Mouse (Mus musculus) ovary, postnatal 36 days (tissue): Measurements from ENCODE around the gene Tmem104.

Source experiments
- DNase-seq: peaks from one replicate; pipeline ENCODE4 v3.0.0; 2022; ENCODE audit warnings: low spot score, mixed read lengths

The Tmem104 gene

DNA sequence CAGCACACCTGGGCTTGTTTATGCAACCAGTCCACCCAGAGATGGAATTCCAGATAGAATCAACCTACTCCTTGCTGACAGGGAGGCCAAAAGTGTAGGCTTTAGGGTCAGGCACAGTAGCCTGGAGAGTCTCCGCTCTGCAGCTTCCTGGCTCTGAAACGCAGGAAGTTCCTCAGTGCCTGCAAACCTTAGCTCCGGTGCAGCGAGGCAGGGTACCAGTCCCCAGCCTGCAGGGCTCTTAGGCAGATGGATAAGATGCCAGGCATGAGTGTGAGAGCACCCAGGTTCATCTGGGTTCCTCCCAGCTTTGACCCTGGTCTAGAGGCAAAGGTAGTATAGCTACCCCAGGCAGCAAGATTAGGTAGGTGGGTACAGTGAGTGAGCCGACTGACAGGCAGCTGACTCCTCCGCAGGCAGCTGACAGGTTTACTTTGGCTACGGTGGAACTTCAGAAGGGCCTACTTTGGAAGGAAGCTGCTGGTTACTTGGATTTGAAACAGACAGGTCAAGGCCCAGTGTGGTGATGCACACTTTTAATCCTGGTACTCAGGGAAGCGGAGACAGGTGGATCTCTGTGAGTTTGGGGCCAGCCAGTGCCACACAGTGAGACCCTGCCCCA lies 19.5 kb upstream of the Tmem104 start:
- DNase-seq, result no peak

- no peak for DNase-seq
Observed at GRCm38 (mm10) chr11:115169430-115169829, 17.9 kb upstream of the Tmem104 start.

DNA sequence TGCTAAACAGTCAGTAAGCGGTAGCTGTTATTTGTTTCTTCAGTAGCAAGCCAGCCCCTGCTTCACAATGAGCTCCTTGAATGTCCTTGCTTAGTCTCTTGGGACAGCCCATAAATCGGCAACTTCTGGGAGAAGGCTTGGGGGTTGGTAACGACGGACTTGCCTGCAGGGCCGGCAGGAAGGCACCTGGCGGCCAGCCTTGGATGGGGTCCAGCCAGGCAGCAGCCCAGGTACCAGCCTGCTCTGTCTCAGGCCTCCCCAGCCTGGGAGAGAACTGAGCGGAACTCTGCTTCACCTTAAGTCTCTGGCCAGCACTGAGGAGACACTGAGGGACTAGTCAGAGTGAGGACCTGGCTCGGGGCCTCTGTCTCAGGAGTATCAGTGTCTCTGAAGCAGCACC lies 16.2 kb upstream of the Tmem104 start:
- peak; percentile 37 for DNase-seq

DNA sequence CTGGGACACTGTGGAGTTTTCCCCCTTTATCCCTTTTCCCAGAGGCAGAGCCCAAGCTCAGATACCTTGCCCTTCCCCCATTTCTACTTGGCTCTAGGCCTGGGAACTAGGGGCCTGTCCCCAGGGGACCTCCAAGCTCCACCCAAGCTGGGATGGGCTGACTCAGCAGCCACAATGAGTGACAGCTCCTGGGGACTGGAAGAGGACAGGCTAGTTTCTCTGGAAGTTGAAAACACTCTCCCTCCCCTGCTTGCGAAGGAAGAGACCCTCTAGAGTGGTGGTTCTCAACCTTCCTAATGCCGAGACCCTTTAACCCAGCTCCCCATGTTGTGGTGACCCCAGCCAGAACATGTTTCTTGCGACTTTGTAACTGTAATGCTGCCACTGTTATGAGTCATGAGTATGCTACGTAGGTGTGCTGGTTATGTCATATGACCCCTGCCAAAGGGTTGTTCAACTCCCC lies 14.4 kb upstream of the Tmem104 start:
- no peak for DNase-seq

- no peak for DNase-seq
Observed at GRCm38 (mm10) chr11:115173549-115174339, 13.5 kb upstream of the Tmem104 start.

DNA sequence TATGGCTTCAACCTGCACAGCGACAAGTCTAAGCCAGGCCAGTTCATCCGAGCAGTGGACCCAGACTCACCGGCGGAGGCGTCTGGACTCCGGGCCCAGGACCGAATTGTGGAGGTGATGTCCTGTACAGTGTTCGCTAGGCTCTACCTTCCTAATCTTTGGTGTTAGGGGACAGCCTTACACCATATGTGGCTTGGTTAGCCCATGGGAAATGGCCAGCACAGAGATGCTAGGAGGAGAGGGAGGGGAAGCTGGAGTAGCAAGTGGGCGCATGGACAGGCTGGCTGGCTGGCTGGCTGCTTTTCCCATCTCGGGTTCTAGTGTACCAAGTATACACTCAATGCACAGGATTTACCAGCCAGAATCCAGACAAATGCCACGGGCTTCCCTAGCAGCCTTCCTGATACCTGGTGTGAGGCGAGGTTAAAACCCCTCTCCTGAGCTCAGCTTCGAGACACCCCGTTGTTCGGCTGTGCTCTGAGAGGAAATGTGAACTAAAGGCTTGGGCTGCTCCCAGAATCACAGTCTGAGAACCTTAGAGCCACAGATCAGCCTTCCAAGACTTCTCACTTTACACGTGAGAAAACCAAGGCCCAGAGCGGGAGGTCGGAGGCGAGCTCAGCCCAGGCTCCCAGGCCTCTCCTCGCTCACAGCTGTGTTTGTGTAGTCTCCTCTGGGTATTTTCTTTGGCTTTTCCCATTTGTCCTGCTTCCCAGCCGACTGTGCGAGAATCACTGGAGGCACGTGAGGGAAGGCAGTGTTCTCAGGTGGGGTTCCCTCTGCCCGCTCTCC lies 10.7 kb upstream of the Tmem104 start:
- no peak for DNase-seq

DNA sequence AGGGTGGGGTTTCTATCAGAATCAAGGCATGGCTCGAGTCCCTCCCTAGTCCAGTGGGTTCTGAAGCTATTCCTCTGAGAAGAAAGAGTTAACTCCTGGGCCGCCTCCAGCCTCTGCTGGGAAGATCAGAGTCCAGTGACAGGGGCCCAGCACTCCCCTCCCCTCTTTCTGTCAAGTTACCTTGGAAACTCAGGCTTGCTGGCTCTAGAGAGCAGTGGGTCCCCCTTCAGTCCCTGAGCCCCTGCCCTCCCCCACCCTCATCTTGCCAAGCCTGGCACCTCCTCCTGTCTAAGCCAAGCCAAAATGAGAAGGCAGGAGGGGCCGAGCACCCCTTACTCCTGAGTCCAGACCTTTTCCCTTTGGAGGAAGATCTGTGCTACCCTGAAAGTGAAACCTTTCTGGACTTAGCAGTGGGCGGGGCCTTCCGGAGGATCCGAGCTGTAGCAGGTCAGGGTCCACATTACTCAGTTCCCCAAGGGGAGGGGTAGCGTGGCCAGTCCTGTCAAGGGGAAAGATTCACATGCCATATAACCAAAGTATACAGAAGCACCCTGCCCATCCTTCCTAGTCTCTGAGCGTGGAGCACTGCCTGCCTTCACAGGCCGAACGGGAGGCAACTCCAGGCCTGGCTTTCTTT lies 9.6 kb upstream of the Tmem104 start:
- DNase-seq, result no peak

DNA sequence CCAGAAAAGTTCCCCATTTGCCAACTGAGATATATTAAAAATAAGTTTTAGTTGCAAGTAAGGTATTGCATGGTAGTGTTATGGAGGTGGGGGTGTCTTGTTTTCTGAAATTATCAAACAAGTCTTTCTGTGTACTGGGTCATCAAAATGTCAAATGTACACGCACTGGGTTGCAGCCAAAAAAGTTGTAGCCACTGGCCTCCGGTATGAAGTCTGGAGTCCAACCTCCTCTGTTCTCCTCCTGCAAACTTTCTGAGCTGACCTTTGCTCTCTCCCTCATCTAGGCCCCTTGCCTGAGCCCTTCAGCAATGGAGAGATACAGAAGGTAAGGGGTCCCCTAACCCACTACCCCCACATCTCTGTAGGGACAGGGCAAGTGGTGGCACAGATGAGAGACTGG lies 8.5 kb upstream of the Tmem104 start:
- DNase-seq, result no peak

- no peak for DNase-seq
Observed at GRCm38 (mm10) chr11:115179191-115179590, 8.1 kb upstream of the Tmem104 start.

DNA sequence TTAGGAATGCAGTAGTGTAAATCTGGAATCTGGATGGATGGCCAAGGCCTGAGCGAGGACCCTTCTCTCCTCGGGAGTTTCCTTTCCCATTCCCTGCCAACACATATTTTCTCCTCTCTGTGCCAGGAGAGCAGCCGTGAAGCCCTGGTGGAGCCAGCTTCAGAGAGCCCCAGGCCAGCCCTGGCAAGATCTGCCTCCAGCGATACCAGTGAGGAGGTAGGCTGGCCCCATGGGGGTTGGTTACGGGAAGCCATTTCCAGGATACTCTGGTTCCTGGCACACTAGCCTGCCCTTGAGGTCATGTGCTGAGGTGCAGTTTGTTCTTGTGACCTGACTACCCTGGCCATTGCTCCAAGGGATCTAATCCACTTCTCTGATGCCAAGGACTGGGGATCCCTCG lies 7.4 kb upstream of the Tmem104 start:
- no peak for DNase-seq

GRCm38 (mm10) chr11:115181913-115182638 lies 5.2 kb upstream of the Tmem104 start:
- DNase-seq, result peak; percentile 78

DNA sequence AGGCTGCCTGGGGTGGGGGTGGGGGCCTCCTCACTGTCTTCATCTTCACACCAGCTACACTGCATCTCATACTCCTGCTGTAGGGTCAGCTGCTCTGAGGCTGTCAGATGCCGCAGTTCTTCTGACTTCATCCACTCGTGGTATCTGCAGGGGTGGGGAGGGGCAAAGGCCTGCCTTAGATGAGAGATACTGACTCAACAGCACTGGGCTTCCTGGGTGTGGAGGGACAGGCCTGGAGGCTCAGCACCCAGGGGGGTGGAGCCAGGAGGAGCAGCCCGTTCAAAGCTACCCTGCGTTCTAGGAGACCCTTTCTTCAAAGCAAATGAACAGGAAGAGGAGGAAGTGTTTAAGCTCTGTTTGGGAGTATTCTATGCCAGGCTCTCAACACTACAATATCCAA lies 2.3 kb upstream of the Tmem104 start:
- no peak for DNase-seq

- no peak for DNase-seq
Observed at GRCm38 (mm10) chr11:115187693-115188092, 406 bp downstream of the Tmem104 start, which contains the start of gene Nat9. Gene Nat9, minus strand, starts transcription at chr11:115187859.

DNA sequence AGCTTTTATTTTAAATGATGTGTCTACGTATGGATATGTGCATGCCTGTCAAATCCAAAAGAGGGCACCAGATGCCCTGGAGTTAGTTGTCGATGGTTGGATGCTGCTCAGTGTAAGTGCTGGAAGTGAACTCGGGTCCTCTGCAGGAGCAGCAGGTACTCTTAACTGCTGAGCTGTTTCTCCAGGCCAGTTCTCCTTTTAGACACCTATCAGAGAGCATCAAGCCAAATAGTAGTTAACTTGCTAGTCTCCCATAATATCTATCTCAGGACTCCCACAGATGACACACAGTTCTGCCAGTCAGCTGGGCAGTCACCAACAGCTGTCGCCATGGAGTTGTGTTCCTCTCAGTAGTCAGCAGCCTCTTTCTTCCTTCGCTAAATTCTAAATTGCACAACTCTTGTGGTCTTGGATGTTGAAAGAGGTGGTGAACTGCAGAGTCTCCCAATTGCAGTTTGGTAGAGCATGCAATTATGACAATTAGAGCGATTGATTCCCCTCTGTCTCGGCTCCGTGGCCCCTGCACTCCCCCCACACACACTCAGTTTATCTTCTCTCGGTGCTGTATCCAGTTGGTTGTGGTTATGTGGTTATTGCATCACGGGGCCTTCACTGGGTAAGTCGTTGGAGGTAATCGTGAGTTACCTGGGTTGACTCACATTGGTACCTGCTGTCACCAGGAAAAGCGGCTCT lies 1.4 kb downstream of the Tmem104 start:
- no peak for DNase-seq

DNA sequence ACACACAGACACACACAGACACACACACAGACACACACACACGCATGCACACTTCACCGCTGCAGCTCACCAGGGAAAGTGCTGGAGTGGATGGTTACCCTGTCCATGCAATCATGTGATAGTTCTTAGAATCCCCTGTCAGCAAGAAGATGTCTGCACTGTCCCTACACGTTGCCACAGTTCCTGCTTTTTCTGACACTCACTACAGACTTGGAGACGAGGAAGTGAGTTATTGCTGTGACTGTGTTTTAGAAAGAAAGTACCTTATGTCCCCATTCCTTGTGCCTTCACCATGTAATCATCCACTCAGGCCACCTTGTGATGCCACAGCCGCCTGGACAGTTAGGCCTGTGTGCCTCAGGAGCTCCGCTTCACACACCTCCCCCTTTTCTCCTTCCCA lies 2.0 kb downstream of the Tmem104 start:
- DNase-seq, result no peak

GRCm38 (mm10) chr11:115192180-115192579 lies 4.9 kb downstream of the Tmem104 start:
- peak; percentile 38 for DNase-seq

DNA sequence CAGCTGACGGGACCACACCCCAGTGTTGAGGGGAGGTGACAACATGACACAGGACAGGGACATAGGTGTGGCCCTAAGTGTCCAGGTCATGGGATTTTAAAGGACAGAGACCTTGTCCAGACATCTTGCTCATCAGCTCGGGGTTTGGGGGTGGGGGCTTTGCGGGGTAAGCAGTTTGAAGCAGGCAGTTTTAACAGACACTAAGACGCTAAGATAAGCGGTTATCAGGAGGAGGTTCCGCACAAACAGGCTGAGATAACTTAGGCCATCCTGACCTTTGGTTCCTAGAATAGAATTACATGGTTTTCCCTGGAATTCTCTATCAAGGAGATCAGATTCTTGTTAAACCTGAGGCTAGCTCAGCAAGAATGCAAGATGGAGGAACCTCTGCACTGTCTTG lies 7.4 kb downstream of the Tmem104 start:
- no peak for DNase-seq

DNA sequence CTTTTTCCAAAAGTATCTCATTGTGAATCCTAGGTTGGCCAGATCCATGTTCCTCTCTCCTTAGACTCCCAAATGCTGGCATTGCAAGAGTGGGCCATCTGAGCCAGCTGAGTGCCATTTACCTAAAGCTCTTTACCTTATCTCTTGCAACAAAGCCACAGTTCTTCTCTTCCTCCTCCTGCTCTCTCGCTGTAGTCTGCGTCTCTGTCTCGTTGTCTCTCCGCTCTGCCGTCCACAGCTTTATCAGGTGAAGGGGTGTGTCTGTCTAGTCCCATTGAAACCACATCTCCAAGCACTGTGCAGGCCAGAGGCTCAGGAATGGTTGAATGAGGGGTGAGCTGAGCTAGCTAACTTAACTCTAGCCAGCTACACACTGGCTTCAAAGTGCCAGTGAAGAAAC lies 8.6 kb downstream of the Tmem104 start:
- no peak for DNase-seq

GRCm38 (mm10) chr11:115197558-115197957 lies 10.3 kb downstream of the Tmem104 start:
- no peak for DNase-seq

DNA sequence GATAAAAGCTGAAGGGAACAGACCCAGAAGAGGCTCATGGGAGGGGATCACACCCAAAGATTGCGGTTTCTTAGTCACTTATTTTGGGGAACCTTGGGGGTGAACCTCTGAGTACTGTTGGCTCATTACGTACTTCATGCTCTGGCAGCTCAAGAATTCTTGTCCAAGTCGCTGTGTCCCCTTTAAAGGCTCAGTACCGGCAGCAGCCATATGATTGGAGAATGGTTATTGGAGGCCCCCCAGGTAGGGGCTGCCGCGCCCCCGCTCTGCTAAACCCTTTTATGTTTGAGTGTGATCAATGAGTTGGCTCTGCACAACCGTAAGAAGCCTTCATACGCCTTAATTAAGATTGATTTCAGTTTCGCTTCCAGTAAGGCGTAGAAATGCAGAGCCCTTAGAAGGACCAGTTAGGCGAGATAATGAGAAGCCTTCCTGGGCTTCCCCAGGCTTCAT lies 11.7 kb downstream of the Tmem104 start:
- no peak for DNase-seq

DNA sequence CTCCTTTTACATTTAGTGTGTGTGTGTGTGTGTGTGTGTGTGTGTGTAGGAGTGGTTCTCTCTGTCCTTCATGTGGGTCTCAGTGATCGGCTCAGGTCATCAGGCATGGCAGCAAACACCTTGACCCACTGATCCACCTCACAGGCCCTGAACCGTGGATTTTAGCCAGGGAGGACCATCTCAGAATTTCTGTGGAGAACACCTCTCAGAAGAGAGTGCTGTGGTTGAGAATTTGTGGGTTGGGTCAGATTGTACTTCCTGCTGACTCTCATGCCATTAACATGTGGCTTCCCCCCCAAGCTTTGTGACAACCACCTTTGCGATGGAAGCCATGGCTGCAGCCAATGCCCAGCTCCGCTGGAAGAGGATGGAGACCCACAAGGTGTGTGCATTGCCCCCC lies 13.2 kb downstream of the Tmem104 start:
- DNase-seq, result no peak
